Mouse (Mus musculus) CH12.LX (cell line): Measurements from ENCODE around the gene Batf. TPM values are rescaled to one million over a fixed set of nuclear protein-coding genes. Genes with fewer than 3 reads are reported as not detected.

ENCODE experiments used
- DNase-seq: peaks from one replicate; pipeline ENCODE4 v3.0.0-alpha.2; 2013; ENCODE audit errors: extremely low read depth
- H3K27ac ChIP-seq: 2 replicates; pipeline ENCODE4 v1.5.1; 2012; ENCODE audit warnings: low read depth, mild to moderate bottlenecking, control low read depth, moderate library complexity; ENCODE audit not compliant: insufficient read depth
- H3K27me3 ChIP-seq: replicated peaks from 2 replicates; pipeline ENCODE3; 2012; ENCODE audit warnings: inconsistent platforms
- H3K36me3 ChIP-seq, 2 experiments: replicated peaks in 1 of 2; 2 replicates each; pipeline versions ENCODE3 to v1.6.1; 2012; ENCODE audit warnings: inconsistent platforms in 1 of 2, low read length in 1 of 2, mild to moderate bottlenecking in 1 of 2, mixed read lengths in 1 of 2, moderate library complexity in 1 of 2; ENCODE audit not compliant: control insufficient read depth in 1 of 2, insufficient read depth in 1 of 2
- H3K4me1 ChIP-seq, 2 experiments: 2 replicates each; pipeline ENCODE4 v1.6.1; 2012; ENCODE audit warnings: inconsistent platforms in 1 of 2, moderate library complexity in 1 of 2; ENCODE audit not compliant: insufficient read depth in 2 of 2, control insufficient read depth in 1 of 2
- H3K4me2 ChIP-seq: 2 replicates; pipeline ENCODE4 v1.6.1; 2012; ENCODE audit warnings: low read depth, mild to moderate bottlenecking, control low read depth; ENCODE audit not compliant: poor library complexity, insufficient read depth, severe bottlenecking
- H3K4me3 ChIP-seq, 3 experiments: fragments of 150-350 bp in 1 of 3; sonication (generic) in 1 of 3; replicated peaks in 1 of 3; 2 replicates each; pipeline versions ENCODE3 to v1.5.1; 2011 to 2012; ENCODE audit warnings: low read depth in 2 of 3, low read length in 2 of 3, mild to moderate bottlenecking in 2 of 3, moderate library complexity in 2 of 3, control low read depth in 1 of 3, improper control_type of control experiment in 1 of 3, inconsistent platforms in 1 of 3, mixed read lengths in 1 of 3; ENCODE audit not compliant: poor library complexity in 1 of 3
- H3K79me2 ChIP-seq: replicated peaks from 2 replicates; pipeline ENCODE4 v1.6.1; 2012; ENCODE audit warnings: mild to moderate bottlenecking, moderate library complexity; ENCODE audit not compliant: control insufficient read depth, poor library complexity, insufficient read depth, severe bottlenecking; ENCODE audit errors: extremely low read depth
- H3K9ac ChIP-seq: 2 replicates; pipeline ENCODE4 v1.6.1; 2012; ENCODE audit warnings: low read depth, mild to moderate bottlenecking, control low read depth, moderate library complexity; ENCODE audit not compliant: insufficient read depth
- H3K9me3 ChIP-seq: replicated peaks from 2 replicates; pipeline ENCODE3; 2012; ENCODE audit warnings: low read length, inconsistent platforms, mixed read lengths
- BHLHE40 ChIP-seq: IDR thresholded peaks from 2 replicates; pipeline ENCODE4 v1.6.1; 2011; ENCODE audit warnings: mild to moderate bottlenecking, low read depth, low read length, improper control_type of control experiment
- CHD1 ChIP-seq: IDR thresholded peaks from 2 replicates; pipeline ENCODE4 v1.6.1; 2012; ENCODE audit warnings: low read depth, low read length, improper control_type of control experiment, inconsistent platforms
- ELF1 ChIP-seq: IDR thresholded peaks from 2 replicates; pipeline ENCODE4 v1.6.1; 2014; ENCODE audit warnings: low read depth, mild to moderate bottlenecking, inconsistent platforms, low read length, improper control_type of control experiment
- EP300 ChIP-seq: IDR thresholded peaks from 2 replicates; pipeline ENCODE4 v1.6.1; 2011; ENCODE audit warnings: low read length, improper control_type of control experiment
- ETS1 ChIP-seq: conservative IDR thresholded peaks from 2 replicates; pipeline ENCODE4 v1.6.1; 2012; ENCODE audit warnings: low read depth, mild to moderate bottlenecking, inconsistent platforms, low read length, improper control_type of control experiment, moderate library complexity
- HCFC1 ChIP-seq: IDR thresholded peaks from 2 replicates; pipeline ENCODE4 v1.6.1; 2012; ENCODE audit warnings: low read depth, mild to moderate bottlenecking, inconsistent platforms, low read length, improper control_type of control experiment
- IRF4 ChIP-seq: IDR thresholded peaks from 2 replicates; pipeline ENCODE4 v1.6.1; 2014; ENCODE audit warnings: low read depth, mild to moderate bottlenecking, inconsistent platforms, low read length, improper control_type of control experiment
- JUN ChIP-seq: IDR thresholded peaks from 2 replicates; pipeline ENCODE4 v1.6.1; 2011; ENCODE audit warnings: low read depth, mild to moderate bottlenecking, low read length, improper control_type of control experiment, moderate library complexity; ENCODE audit not compliant: insufficient read depth
- JUND ChIP-seq: conservative IDR thresholded peaks from 2 replicates; pipeline ENCODE4 v1.6.1; 2011; ENCODE audit warnings: low read depth, low read length, improper control_type of control experiment
- KAT2A ChIP-seq: IDR thresholded peaks from 2 replicates; pipeline ENCODE4 v1.6.1; 2012; ENCODE audit warnings: low read length, improper control_type of control experiment, inconsistent platforms; ENCODE audit not compliant: insufficient replicate concordance
- MAFK ChIP-seq: IDR thresholded peaks from 2 replicates; pipeline ENCODE4 v1.6.1; 2011; ENCODE audit warnings: low read length, improper control_type of control experiment; ENCODE audit not compliant: insufficient replicate concordance
- MAX ChIP-seq: IDR thresholded peaks from 2 replicates; pipeline ENCODE4 v1.6.1; 2011; ENCODE audit warnings: low read length, improper control_type of control experiment
- MAZ ChIP-seq: IDR thresholded peaks from 2 replicates; pipeline ENCODE4 v1.6.1; 2012; ENCODE audit warnings: low read depth, mild to moderate bottlenecking, inconsistent platforms, low read length, improper control_type of control experiment, moderate library complexity
- MEF2A ChIP-seq: IDR thresholded peaks from 2 replicates; pipeline ENCODE4 v1.6.1; 2014; ENCODE audit warnings: low read depth, mild to moderate bottlenecking, inconsistent platforms, low read length, improper control_type of control experiment, borderline replicate concordance
- MXI1 ChIP-seq: IDR thresholded peaks from 2 replicates; pipeline ENCODE4 v1.6.1; 2011; ENCODE audit warnings: mild to moderate bottlenecking, low read depth, low read length, improper control_type of control experiment
- MYC ChIP-seq: IDR thresholded peaks from 2 replicates; pipeline ENCODE4 v1.6.1; 2011; ENCODE audit warnings: low read depth, mild to moderate bottlenecking, improper control_type of control experiment, low read length
- NELFE ChIP-seq: IDR thresholded peaks from 2 replicates; pipeline ENCODE4 v1.6.1; 2011; ENCODE audit warnings: low read depth, low read length, improper control_type of control experiment
- NRF1 ChIP-seq: IDR thresholded peaks from 2 replicates; pipeline ENCODE4 v1.6.1; 2014; ENCODE audit warnings: low read depth, mild to moderate bottlenecking, inconsistent platforms, low read length, improper control_type of control experiment, moderate library complexity
- POLR2A ChIP-seq: IDR thresholded peaks from 2 replicates; pipeline ENCODE4 v1.6.1; 2011; ENCODE audit warnings: low read depth, mild to moderate bottlenecking, improper control_type of control experiment, low read length
- POLR2AphosphoS2 ChIP-seq: IDR thresholded peaks from 2 replicates; pipeline ENCODE4 v1.6.1; 2011; ENCODE audit warnings: low read depth, low read length, improper control_type of control experiment
- RAD21 ChIP-seq: IDR thresholded peaks from 2 replicates; pipeline ENCODE4 v1.6.1; 2011; ENCODE audit warnings: low read depth, mild to moderate bottlenecking, low read length, improper control_type of control experiment, moderate library complexity
- RCOR1 ChIP-seq: conservative IDR thresholded peaks from 2 replicates; pipeline ENCODE4 v1.6.1; 2012; ENCODE audit warnings: low read depth, mild to moderate bottlenecking, inconsistent platforms, low read length, improper control_type of control experiment
- SMC3 ChIP-seq: IDR thresholded peaks from 2 replicates; pipeline ENCODE4 v1.6.1; 2011; ENCODE audit warnings: low read depth, low read length, improper control_type of control experiment
- TBP ChIP-seq: conservative IDR thresholded peaks from 2 replicates; pipeline ENCODE4 v1.6.1; 2011; ENCODE audit warnings: low read depth, low read length, improper control_type of control experiment
- TCF12 ChIP-seq: IDR thresholded peaks from 2 replicates; pipeline ENCODE4 v1.6.1; 2014; ENCODE audit warnings: low read depth, mild to moderate bottlenecking, inconsistent platforms, low read length, improper control_type of control experiment
- UBTF ChIP-seq: IDR thresholded peaks from 2 replicates; pipeline ENCODE4 v1.6.1; 2012; ENCODE audit warnings: low read depth, mild to moderate bottlenecking, inconsistent platforms, low read length, improper control_type of control experiment, moderate library complexity
- USF2 ChIP-seq: conservative IDR thresholded peaks from 2 replicates; pipeline ENCODE4 v1.6.1; 2011; ENCODE audit warnings: low read depth, low read length, improper control_type of control experiment
- ZNF384 ChIP-seq: IDR thresholded peaks from 2 replicates; pipeline ENCODE4 v1.6.1; 2012; ENCODE audit warnings: low read depth, low read length, improper control_type of control experiment, inconsistent platforms
- dilution Hi-C: fragments of 300-500 bp; cut with MboI; formaldehyde crosslinking; loops from 2 replicates; pipeline ENCODE4 v1.14.3; 2020; ENCODE audit warnings: low sequenced_read_pairs; ENCODE audit not compliant: extremely low pct_unique_long_range_greater_than_20kb, extremely low pct_ligation_motif_present
- in situ Hi-C: fragments of 300-500 bp; cut with MboI; formaldehyde crosslinking; loops from 3 replicates; pipeline ENCODE4 v1.14.3; 2019; ENCODE audit warnings: low sequenced_read_pairs, low pct_ligation_motif_present, low pct_unique_long_range_greater_than_20kb, mixed read lengths
- polyA plus RNA-seq: library from polyadenylated mRNA; unstranded; fragments of >175 nt; gene quantifications from 2 replicates; pipeline ENCODE4 v1.2.1, GENCODE M21; 2012; ENCODE audit warnings: low read depth; ENCODE audit not compliant: insufficient read length
- total RNA-seq, 2 experiments: library from RNA; depleted of rRNA; stranded (reverse); fragments of 300-350 nt in 1 of 2; fragments of >200 nt in 1 of 2; gene quantifications; 2 replicates each; pipeline ENCODE4 v1.2.3; 2012 to 2014

Gene Batf
- total and polyA plus RNA-seq, 3 experiments: 89.2 to 137 (median 128) TPM

GRCm38 (mm10) chr12:85753223-85753622 is 66.8 kb downstream of the Batf start:
- no peak for DNase-seq
- no peak overlapping the region for H3K4me3 ChIP-seq
- in situ Hi-C loops: no loop called here

GRCm38 (mm10) chr12:85754611-85755265 is 68.3 kb downstream of the Batf start:
- no peak overlapping the region for H3K4me3 ChIP-seq
- in situ Hi-C loops (no loop called here), dilution Hi-C loops (no loop called here)
- no peaks in the 10 kb centered on the region for H3K36me3 ChIP-seq
- no peak for TF ChIP-seq JUN
- TF ChIP-seq MAX: no peak
- no peak for TF ChIP-seq NRF1
- TF ChIP-seq POLR2AphosphoS2: no peak
- TF ChIP-seq MXI1: no peak
- TF ChIP-seq JUND: no peak
- TF ChIP-seq RCOR1: no peak
- TF ChIP-seq BHLHE40: no peak
- no peak for TF ChIP-seq MAZ
- no peak for TF ChIP-seq CHD1
- TF ChIP-seq MAFK: no peak
- TF ChIP-seq ELF1: no peak
- no peak for TF ChIP-seq EP300
- no peak for TF ChIP-seq UBTF
- no peak for TF ChIP-seq ETS1
- no peak for TF ChIP-seq MYC
- TF ChIP-seq MEF2A: no peak
- no peak for TF ChIP-seq HCFC1
- TF ChIP-seq ZNF384: no peak
- TF ChIP-seq RAD21: no peak
- no peaks in the 10 kb centered on the region for H3K4me1 ChIP-seq
- no peak overlapping the region for H3K9ac ChIP-seq
- no peak overlapping the region for H3K4me2 ChIP-seq
- no peak overlapping the region for H3K27ac ChIP-seq
- no peak for DNase-seq
- no peaks in the 10 kb centered on the region for H3K27me3 ChIP-seq
- H3K9me3 ChIP-seq: no peaks in the 10 kb centered on the region
- H3K79me2 ChIP-seq: no peaks in the 10 kb centered on the region

More at GRCm38 (mm10) chr12:85753223-85753622, 66.8 kb downstream of the Batf start:
- TF ChIP-seq KAT2A (no peak), JUND (no peak), TCF12 (no peak), USF2 (no peak), SMC3 (no peak), BHLHE40 (no peak), UBTF (no peak), MAZ (no peak), RCOR1 (no peak), HCFC1 (no peak), POLR2A (no peak), JUN (no peak), TBP (no peak), NELFE (no peak), IRF4 (no peak)
- no peaks in the 10 kb centered on the region for H3K36me3 ChIP-seq
- H3K4me2 ChIP-seq: no peak overlapping the region
- H3K27ac ChIP-seq: no peak overlapping the region
- no peak overlapping the region for H3K9ac ChIP-seq
- no peaks in the 10 kb centered on the region for H3K4me1 ChIP-seq
- no peaks in the 10 kb centered on the region for H3K27me3 ChIP-seq
- H3K79me2 ChIP-seq: no peaks in the 10 kb centered on the region
- H3K9me3 ChIP-seq: no peaks in the 10 kb centered on the region
- dilution Hi-C loops: no loop called here
